Mouse (Mus musculus): ENCODE data around the gene Cep112. TPM values are rescaled to one million over a fixed set of nuclear protein-coding genes. Genes with fewer than 3 reads are reported as not detected.
A peak's percentile ranks its signal among the peaks of the same experiment; 100 is the strongest.

The Cep112 gene
- 12.3 and 14.0 TPM in 2 replicates for polyA plus RNA-seq (2015; fragmentation: Nextera tagmentation; extraction: Ambion mirVana)

- peak within 1 kb of the TSS; percentile 76 for H3K4me3 ChIP-seq (replicated peaks)
- no peaks in the 10 kb centered on the region for H3K27me3 ChIP-seq (replicated peaks)
- ATAC-seq (ENCODE audit: insufficient read depth, low FRiP score, low read depth) = peak; percentile 97
- peak within 1 kb of the TSS; percentile 56 for H3K9ac ChIP-seq
- no peaks in the 10 kb centered on the region for H3K4me1 ChIP-seq
- no peaks in the 10 kb centered on the region for H3K9me3 ChIP-seq
- H3K27ac ChIP-seq = peak within 1 kb of the TSS; percentile 26; the same call in 1 of the 2 replicates
- WGBS = under 1% methylated on average over 61 of the region's 61 CpGs
- no peaks in the 10 kb centered on the region for H3K36me3 ChIP-seq
- H3K4me2 ChIP-seq = peak within 1 kb of the TSS; percentile 78
Observed at GRCm38 (mm10) chr11:108424889-108425591, at the start of gene Cep112. Cep112 (plus strand) TSS chr11:108425192.

GRCm38 (mm10) chr11:108376815-108377214 is 48.2 kb upstream of the Cep112 start:
- Histone ChIP-seq H3K9me3 (no peaks in the 10 kb centered on the region), H3K4me3 (replicated peaks) (no peak overlapping the region), H3K27me3 (replicated peaks) (no peaks in the 10 kb centered on the region), H3K36me3 (no peaks in the 10 kb centered on the region), H3K27ac (no peak overlapping the region), H3K9ac (no peak overlapping the region), H3K4me2 (no peak overlapping the region), H3K4me1 (0 out of 2 replicates have a peak, but pooled peaks cover 4% of the 10 kb centered on the region)
- 90% methylated on average over 7 of the region's 7 CpGs for WGBS
- no peak for ATAC-seq (ENCODE audit: insufficient read depth, low FRiP score, low read depth)

GRCm38 (mm10) chr11:108377680-108378362 is 47.2 kb upstream of the Cep112 start:
- H3K36me3 ChIP-seq = no peaks in the 10 kb centered on the region
- 0 out of 2 replicates have a peak overlapping the region, but pooled peaks have one; percentile 32 for H3K4me2 ChIP-seq
- no peak overlapping the region for H3K4me3 ChIP-seq (replicated peaks)
- 36% methylated on average over 19 of the region's 19 CpGs for WGBS
- no peak overlapping the region for H3K9ac ChIP-seq
- H3K4me1 ChIP-seq = 0 out of 2 replicates have a peak, but pooled peaks cover 4% of the 10 kb centered on the region
- ATAC-seq (ENCODE audit: insufficient read depth, low FRiP score, low read depth) = peak; percentile 58; the same call in 1 of the 2 replicates
- H3K27ac ChIP-seq = no peak overlapping the region
- no peaks in the 10 kb centered on the region for H3K9me3 ChIP-seq
- no peaks in the 10 kb centered on the region for H3K27me3 ChIP-seq (replicated peaks)

- no peaks in the 10 kb centered on the region for H3K36me3 ChIP-seq
- ATAC-seq (ENCODE audit: insufficient read depth, low FRiP score, low read depth) = no peak
- no peak overlapping the region for H3K4me3 ChIP-seq (replicated peaks)
- no peak overlapping the region for H3K4me2 ChIP-seq
- WGBS = 62% methylated on average over 4 of the region's 4 CpGs
- H3K27ac ChIP-seq = no peak overlapping the region
- H3K9me3 ChIP-seq = no peaks in the 10 kb centered on the region
- no peak overlapping the region for H3K9ac ChIP-seq
- 0 out of 2 replicates have a peak, but pooled peaks cover 4% of the 10 kb centered on the region for H3K4me1 ChIP-seq
- H3K27me3 ChIP-seq (replicated peaks) = no peaks in the 10 kb centered on the region
Observed at GRCm38 (mm10) chr11:108378363-108378751, 46.6 kb upstream of the Cep112 start.

GRCm38 (mm10) chr11:108382664-108383063 is 42.3 kb upstream of the Cep112 start:
- Histone ChIP-seq H3K9me3 (no peaks in the 10 kb centered on the region), H3K4me1 (0 out of 2 replicates have a peak, but pooled peaks cover 3% of the 10 kb centered on the region), H3K27me3 (replicated peaks) (no peaks in the 10 kb centered on the region), H3K4me3 (replicated peaks) (no peak overlapping the region), H3K27ac (no peak overlapping the region), H3K9ac (no peak overlapping the region), H3K4me2 (no peak overlapping the region), H3K36me3 (no peaks in the 10 kb centered on the region)
- no peak for ATAC-seq (ENCODE audit: insufficient read depth, low FRiP score, low read depth)
- WGBS = 75% methylated on average over 3 of the region's 3 CpGs

GRCm38 (mm10) chr11:108384920-108385665 is 39.9 kb upstream of the Cep112 start:
- no peak for ATAC-seq (ENCODE audit: insufficient read depth, low FRiP score, low read depth)
- Histone ChIP-seq H3K27me3 (replicated peaks) (no peaks in the 10 kb centered on the region), H3K4me1 (no peaks in the 10 kb centered on the region), H3K4me2 (no peak overlapping the region), H3K36me3 (no peaks in the 10 kb centered on the region), H3K4me3 (replicated peaks) (no peak overlapping the region), H3K27ac (no peak overlapping the region), H3K9ac (no peak overlapping the region), H3K9me3 (no peaks in the 10 kb centered on the region)
- 59% methylated on average over 4 of the region's 4 CpGs for WGBS

- Histone ChIP-seq H3K27ac (no peak overlapping the region), H3K36me3 (no peaks in the 10 kb centered on the region), H3K9me3 (no peaks in the 10 kb centered on the region), H3K4me3 (replicated peaks) (no peak overlapping the region), H3K4me2 (no peak overlapping the region), H3K4me1 (no peaks in the 10 kb centered on the region), H3K27me3 (replicated peaks) (no peaks in the 10 kb centered on the region), H3K9ac (no peak overlapping the region)
- WGBS = 78% methylated on average over 1 of the region's 1 CpGs
- no peak for ATAC-seq (ENCODE audit: insufficient read depth, low FRiP score, low read depth)
Observed at GRCm38 (mm10) chr11:108385666-108386024, 39.3 kb upstream of the Cep112 start.

- no peak overlapping the region for H3K9ac ChIP-seq
- no peak overlapping the region for H3K4me3 ChIP-seq (replicated peaks)
- no peaks in the 10 kb centered on the region for H3K4me1 ChIP-seq
- H3K27ac ChIP-seq = no peak overlapping the region
- no peak overlapping the region for H3K4me2 ChIP-seq
- no peak for ATAC-seq (ENCODE audit: insufficient read depth, low FRiP score, low read depth)
- H3K27me3 ChIP-seq (replicated peaks) = no peaks in the 10 kb centered on the region
- WGBS = 90% methylated on average over 9 of the region's 9 CpGs
- no peaks in the 10 kb centered on the region for H3K36me3 ChIP-seq
- no peaks in the 10 kb centered on the region for H3K9me3 ChIP-seq
Observed at GRCm38 (mm10) chr11:108395061-108395460, 29.9 kb upstream of the Cep112 start.

GRCm38 (mm10) chr11:108396076-108396829 is 28.7 kb upstream of the Cep112 start:
- no peak overlapping the region for H3K4me2 ChIP-seq
- no peak overlapping the region for H3K9ac ChIP-seq
- no peak for ATAC-seq (ENCODE audit: insufficient read depth, low FRiP score, low read depth)
- H3K4me3 ChIP-seq (replicated peaks) = no peak overlapping the region
- no peaks in the 10 kb centered on the region for H3K9me3 ChIP-seq
- 63% methylated on average over 7 of the region's 7 CpGs for WGBS
- H3K4me1 ChIP-seq = no peaks in the 10 kb centered on the region
- H3K27me3 ChIP-seq (replicated peaks) = no peaks in the 10 kb centered on the region
- no peak overlapping the region for H3K27ac ChIP-seq
- no peaks in the 10 kb centered on the region for H3K36me3 ChIP-seq

GRCm38 (mm10) chr11:108409876-108410644 is 14.9 kb upstream of the Cep112 start:
- no peak overlapping the region for H3K4me3 ChIP-seq (replicated peaks)
- ATAC-seq (ENCODE audit: insufficient read depth, low FRiP score, low read depth) = no peak

GRCm38 (mm10) chr11:108416360-108416759 is 8.6 kb upstream of the Cep112 start:
- no peaks in the 10 kb centered on the region for H3K4me1 ChIP-seq
- no peaks in the 10 kb centered on the region for H3K9me3 ChIP-seq
- no peak overlapping the region for H3K4me2 ChIP-seq
- no peak for ATAC-seq (ENCODE audit: insufficient read depth, low FRiP score, low read depth)
- H3K27ac ChIP-seq = no peak overlapping the region
- no peaks in the 10 kb centered on the region for H3K27me3 ChIP-seq (replicated peaks)
- WGBS = 87% methylated on average over 1 of the region's 1 CpGs
- no peak overlapping the region for H3K4me3 ChIP-seq (replicated peaks)
- no peaks in the 10 kb centered on the region for H3K36me3 ChIP-seq
- no peak overlapping the region for H3K9ac ChIP-seq

More at GRCm38 (mm10) chr11:108409876-108410644, 14.9 kb upstream of the Cep112 start:
- Histone ChIP-seq H3K27ac (no peak overlapping the region), H3K9me3 (no peaks in the 10 kb centered on the region), H3K27me3 (replicated peaks) (no peaks in the 10 kb centered on the region), H3K4me1 (no peaks in the 10 kb centered on the region), H3K4me2 (no peak overlapping the region), H3K9ac (no peak overlapping the region), H3K36me3 (no peaks in the 10 kb centered on the region)
- 47% methylated on average over 9 of the region's 9 CpGs for WGBS
